Mouse (Mus musculus) thymus, postnatal 14 days (tissue): Measurements from ENCODE around the gene Etl4.
"Not testable (repeated sequence)": the region's sequence is repeated elsewhere in the genome, so short reads cannot be mapped to it uniquely, and the experiment has no call there.

ENCODE experiments used
- DNase-seq: peaks from one replicate; pipeline ENCODE4 v3.0.0; 2021

Etl4 gene

GRCm38 (mm10) chr2:20661841-20662240 is 752.3 kb downstream of the Etl4 start:
- no peak for DNase-seq

GRCm38 (mm10) chr2:20662696-20663095 is 753.1 kb downstream of the Etl4 start:
- no peak for DNase-seq

- DNase-seq, result no peak
Measured at GRCm38 (mm10) chr2:20665309-20665971, 755.9 kb downstream of the Etl4 start.

- DNase-seq, result peak; percentile 3
Measured at GRCm38 (mm10) chr2:20666051-20666478, 756.5 kb downstream of the Etl4 start.

GRCm38 (mm10) chr2:20667876-20668275 is 758.3 kb downstream of the Etl4 start:
- no peak for DNase-seq

- DNase-seq, result not testable (repeated sequence)
Measured at GRCm38 (mm10) chr2:20668276-20669030, 758.9 kb downstream of the Etl4 start.

- DNase-seq, result no peak
Measured at GRCm38 (mm10) chr2:20669367-20669766, 759.8 kb downstream of the Etl4 start.

GRCm38 (mm10) chr2:20671546-20672255 is 762.1 kb downstream of the Etl4 start:
- no peak for DNase-seq

- DNase-seq, result no peak
Measured at GRCm38 (mm10) chr2:20672281-20672680, 762.7 kb downstream of the Etl4 start.

GRCm38 (mm10) chr2:20672803-20673603 is 763.4 kb downstream of the Etl4 start:
- peak; percentile 15 for DNase-seq

GRCm38 (mm10) chr2:20676379-20676778 is 766.8 kb downstream of the Etl4 start:
- peak; percentile 4 for DNase-seq

- DNase-seq, result no peak
Measured at GRCm38 (mm10) chr2:20678793-20679192, 769.2 kb downstream of the Etl4 start.

GRCm38 (mm10) chr2:20682203-20682602 is 772.6 kb downstream of the Etl4 start:
- DNase-seq, result not testable (repeated sequence)

GRCm38 (mm10) chr2:20689389-20689788 is 779.8 kb downstream of the Etl4 start:
- no peak for DNase-seq

GRCm38 (mm10) chr2:20692898-20693297 is 783.3 kb downstream of the Etl4 start:
- no peak for DNase-seq

- no peak for DNase-seq
Measured at GRCm38 (mm10) chr2:20693772-20694171, 784.2 kb downstream of the Etl4 start.

- no peak for DNase-seq
Measured at GRCm38 (mm10) chr2:20697719-20698118, 788.1 kb downstream of the Etl4 start.

GRCm38 (mm10) chr2:20705110-20705509 is 795.5 kb downstream of the Etl4 start:
- DNase-seq, result no peak

GRCm38 (mm10) chr2:20710589-20710988 is 801.0 kb downstream of the Etl4 start:
- no peak for DNase-seq

- no peak for DNase-seq
Measured at GRCm38 (mm10) chr2:20711024-20711423, 801.4 kb downstream of the Etl4 start.

- no peak for DNase-seq
Measured at GRCm38 (mm10) chr2:20719105-20719504, 809.5 kb downstream of the Etl4 start.

GRCm38 (mm10) chr2:20721098-20721497 is 811.5 kb downstream of the Etl4 start:
- DNase-seq, result no peak
